Mouse (Mus musculus) Patski (cell line): ENCODE measurements around the gene Tas1r2. TPM values are rescaled to one million over a fixed set of nuclear protein-coding genes. Genes with fewer than 3 reads are reported as not detected.

ENCODE experiments used
- ATAC-seq: fragments of 100-300 bp; one replicate; pipeline ENCODE4 v1.8.0; 2021
- CTCF ChIA-PET: fragments of 350-600 bp; sonication (Branson Sonifier 250); formaldehyde crosslinking; loops from one replicate; lab custom pipeline; 2022; ENCODE audit warnings: inconsistent platforms; lab: Charles Lee
- POLR2A ChIA-PET: fragments of 350-600 bp; sonication (Branson Sonifier 250); formaldehyde crosslinking; loops from one replicate; lab custom pipeline; 2022; ENCODE audit warnings: antibody characterized with exemption, inconsistent platforms; lab: Charles Lee
- DNase-seq: peaks from one replicate; pipeline ENCODE4 v3.0.0-alpha.2; 2011; ENCODE audit warnings: low read depth, low spot score
- H3K27me3 ChIP-seq: fragments of 371-371 bp; one replicate; pipeline ENCODE4 v1.5.1; 2021
- CTCF ChIP-seq: fragments of 100-300 bp; IDR thresholded peaks from one replicate; pipeline ENCODE4 v1.5.1; 2021
- in situ Hi-C: fragments of 300-500 bp; cut with MboI; formaldehyde crosslinking; loops from 3 replicates; pipeline ENCODE4 v1.11.1; 2018; ENCODE audit warnings: low pct_unique_long_range_greater_than_20kb, mixed read lengths
- polyA plus RNA-seq: library from polyadenylated mRNA; unstranded; gene quantifications from one replicate; pipeline ENCODE4 v1.2.3, GENCODE M21; 2021

Tas1r2 gene
- polyA plus RNA-seq, 1 experiment from 2014 or later, result 0.03 TPM

DNA sequence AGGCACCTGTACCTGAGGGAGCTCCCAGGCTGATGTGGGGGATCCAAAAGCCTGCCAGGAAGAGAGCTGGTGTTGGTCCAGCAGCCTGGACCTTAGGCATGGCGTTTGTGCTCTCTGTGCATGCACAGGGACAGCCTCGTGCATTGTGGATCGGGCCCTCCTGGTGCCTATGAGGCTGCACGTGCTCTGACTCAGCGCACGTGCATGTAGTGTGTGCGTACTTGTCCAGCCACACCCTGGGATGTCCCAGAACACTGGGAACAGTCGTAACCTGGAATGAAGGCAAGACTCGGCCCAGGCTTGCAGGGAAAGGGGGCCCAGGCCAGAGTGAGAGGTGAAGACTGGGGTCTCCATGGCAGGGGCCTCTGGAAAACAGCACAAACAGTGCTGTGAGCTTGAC lies 15.5 kb upstream of the Tas1r2 start:
- in situ Hi-C loops, result no loop called here
- ChIA-PET CTCF (interaction anchor here (1.4 to 1.5 kb wide), 2 partner anchors 15 to 140 kb away, joined by 4 read pairs; partner anchors contain the start of gene Aldh4a1), POLR2A (no interaction called here)
- H3K27me3 ChIP-seq, result no peaks in the 10 kb centered on the region
- DNase-seq (no peak), ATAC-seq (no peak)
- no peak for TF ChIP-seq CTCF

DNA sequence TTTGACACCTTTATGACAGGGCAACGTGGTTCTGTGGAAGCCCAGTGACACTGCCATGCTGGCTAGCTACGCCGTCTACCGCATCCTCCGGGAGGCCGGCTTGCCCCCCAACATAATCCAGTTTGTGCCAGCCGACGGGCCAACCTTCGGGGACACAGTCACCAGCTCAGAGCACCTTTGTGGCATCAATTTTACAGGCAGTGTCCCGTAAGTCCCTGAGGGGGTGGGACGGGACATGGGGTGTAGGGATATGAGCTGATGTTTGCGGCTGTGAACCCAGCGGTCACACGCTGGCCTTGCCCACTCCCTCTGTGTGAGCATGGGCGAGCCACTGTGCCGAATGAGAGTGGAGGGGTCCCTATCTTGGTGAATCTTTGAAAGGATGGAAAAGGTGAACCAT lies 15.0 kb upstream of the Tas1r2 start:
- CTCF ChIA-PET, result no interaction called here
- no peaks in the 10 kb centered on the region for H3K27me3 ChIP-seq
- in situ Hi-C loops, result no loop called here
- DNase-seq (no peak), ATAC-seq (no peak)
- TF ChIP-seq CTCF, result no peak
- POLR2A ChIA-PET, result no interaction called here

DNA sequence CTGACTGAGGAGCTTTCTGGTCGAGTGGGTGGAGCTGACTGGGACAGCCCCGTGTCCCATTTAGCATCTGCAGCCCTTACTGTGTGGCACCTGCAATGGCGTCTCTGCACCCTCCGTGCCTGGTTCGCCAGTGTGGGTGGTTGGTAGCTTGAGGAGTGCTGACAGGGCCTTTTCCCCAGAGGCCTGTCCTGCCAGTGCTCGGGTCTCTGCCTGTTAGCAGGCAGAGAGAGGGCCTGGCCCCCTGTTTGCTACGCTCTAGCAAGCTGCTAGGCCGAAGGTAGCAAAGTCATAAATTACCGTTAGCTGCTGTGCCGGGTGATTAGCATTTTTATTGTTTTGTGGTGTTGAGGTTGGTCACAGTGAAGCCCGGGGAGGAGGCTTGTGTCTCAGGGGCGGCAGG lies 13.5 kb upstream of the Tas1r2 start:
- no peaks in the 10 kb centered on the region for H3K27me3 ChIP-seq
- in situ Hi-C loops, result no loop called here
- no peak for DNase-seq

DNA sequence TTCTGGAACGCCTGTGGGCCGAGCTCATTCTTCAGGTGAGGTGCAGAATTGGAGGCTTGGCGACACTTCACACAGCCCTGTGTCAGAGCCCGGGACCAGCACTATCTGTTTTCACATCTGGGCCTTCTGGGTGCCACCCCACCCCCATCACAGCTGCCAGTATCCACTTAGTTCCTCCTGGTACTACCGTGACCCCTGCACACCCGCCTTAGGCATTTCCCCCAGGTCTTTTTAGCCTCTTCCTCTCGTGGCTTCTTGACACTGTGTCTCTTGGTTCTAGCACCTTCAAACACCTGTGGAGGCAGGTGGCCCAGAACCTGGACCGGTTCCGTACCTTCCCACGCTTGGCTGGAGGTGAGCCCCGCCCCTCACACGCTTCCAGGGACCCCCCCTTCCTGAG lies 13.0 kb upstream of the Tas1r2 start:
- no peak for TF ChIP-seq CTCF
- ChIA-PET POLR2A (interaction anchor here (0.6 to 1.1 kb wide), 3 partner anchors 28 to 34 kb away, joined by 3 to 5 read pairs (median 5); no protein-coding TSS in a partner anchor), CTCF (no interaction called here)
- ATAC-seq (no peak), DNase-seq (no peak)
- H3K27me3 ChIP-seq, result no peaks in the 10 kb centered on the region
- in situ Hi-C loops, result no loop called here

More for the DNA sequence above, 13.5 kb upstream of the Tas1r2 start:
- peak; percentile 15 for ATAC-seq
- no peak for TF ChIP-seq CTCF
- POLR2A ChIA-PET, result interaction anchor here (0.6 to 1.1 kb wide), 3 partner anchors 28 to 33 kb away, joined by 3 to 5 read pairs (median 5); no protein-coding TSS in a partner anchor
- CTCF ChIA-PET, result interaction anchor here (1.5 kb wide), 1 partner anchor 29 kb away, joined by 4 read pairs; no protein-coding TSS in a partner anchor

DNA sequence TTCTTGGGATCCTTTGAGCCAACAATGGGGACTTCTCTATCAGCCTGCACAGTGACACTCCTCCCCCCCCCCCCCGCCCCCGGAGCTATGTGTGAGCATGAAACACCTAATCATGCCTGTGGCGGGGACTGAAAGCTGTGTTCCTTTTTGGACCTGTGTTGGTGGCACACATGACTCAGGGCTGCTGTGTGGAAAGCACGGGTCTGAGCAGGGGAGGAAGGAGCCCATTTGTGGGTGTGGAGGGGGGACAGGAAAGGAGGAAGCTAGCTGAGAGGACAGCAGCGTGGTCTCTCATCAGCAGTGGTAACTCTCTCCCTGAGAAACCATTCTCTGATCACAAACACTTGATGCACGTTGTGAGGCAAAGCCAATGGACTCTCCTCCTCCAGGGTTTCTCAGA lies 12.6 kb upstream of the Tas1r2 start:
- H3K27me3 ChIP-seq, result no peaks in the 10 kb centered on the region
- CTCF ChIA-PET, result no interaction called here
- in situ Hi-C loops, result no loop called here
- no peak for ATAC-seq
- no peak for DNase-seq
- POLR2A ChIA-PET, result interaction anchor here (1.1 kb wide), 1 partner anchor 32 kb away, joined by 3 read pairs; no protein-coding TSS in a partner anchor
- no peak for TF ChIP-seq CTCF

DNA sequence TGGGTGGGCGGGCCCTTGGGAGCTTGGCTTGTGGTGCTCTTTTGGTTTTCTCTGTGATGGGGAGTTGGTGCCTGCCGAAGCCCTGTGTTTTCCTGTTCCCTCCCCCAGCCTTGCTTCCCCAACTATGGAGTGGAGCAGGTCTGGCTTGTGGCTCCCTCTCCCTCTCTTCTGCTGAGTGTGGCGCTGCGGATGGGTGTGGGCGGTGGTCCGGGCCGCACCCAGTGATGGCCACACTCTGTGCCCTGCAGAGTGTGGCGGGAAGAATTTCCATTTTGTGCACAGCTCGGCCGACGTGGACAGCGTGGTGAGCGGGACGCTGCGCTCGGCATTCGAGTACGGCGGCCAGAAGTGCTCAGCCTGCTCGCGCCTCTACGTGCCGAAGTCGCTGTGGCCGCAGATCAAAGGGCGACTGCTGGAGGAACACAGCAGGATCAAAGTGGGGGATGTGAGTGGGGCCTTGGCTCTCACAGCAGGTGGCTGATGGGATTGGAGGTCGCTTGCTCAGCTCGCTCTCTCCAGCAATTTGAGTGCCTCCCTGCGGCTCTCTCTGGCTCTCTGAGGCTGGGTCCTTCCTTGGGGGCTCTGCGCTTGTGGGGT lies 11.4 kb upstream of the Tas1r2 start:
- ChIA-PET POLR2A (no interaction called here), CTCF (no interaction called here)
- no peak for TF ChIP-seq CTCF
- H3K27me3 ChIP-seq, result no peaks in the 10 kb centered on the region
- in situ Hi-C loops, result no loop called here
- no peak for ATAC-seq
- DNase-seq, result no peak

DNA sequence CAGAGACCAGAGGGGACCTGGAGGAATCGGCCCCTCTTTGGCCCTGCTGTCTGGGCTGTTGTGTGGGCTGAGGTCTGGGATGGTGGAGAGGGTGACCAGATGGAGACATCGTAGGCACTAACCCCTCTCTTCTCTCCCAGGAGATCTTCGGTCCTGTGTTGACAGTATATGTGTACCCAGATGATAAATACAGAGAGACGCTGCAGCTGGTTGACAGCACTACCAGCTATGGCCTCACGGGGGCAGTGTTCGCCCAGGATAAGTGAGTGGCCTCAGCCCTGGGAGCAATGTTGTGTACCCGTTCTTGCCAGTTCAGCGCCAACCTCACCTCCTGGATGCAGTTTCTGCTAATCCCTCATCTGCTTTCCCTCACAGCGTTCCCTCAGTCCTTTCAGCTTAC lies 9.4 kb upstream of the Tas1r2 start:
- no peaks in the 10 kb centered on the region for H3K27me3 ChIP-seq
- TF ChIP-seq CTCF, result no peak
- ChIA-PET CTCF (interaction anchor here (0.7 to 2.3 kb wide), 13 partner anchors 10 to 217 kb away, joined by 3 to 26 read pairs (median 3); no protein-coding TSS in a partner anchor), POLR2A (interaction anchor here (1.5 kb wide), 1 partner anchor 24 kb away, joined by 4 read pairs; no protein-coding TSS in a partner anchor)
- DNase-seq (no peak), ATAC-seq (no peak)
- in situ Hi-C loops, result no loop called here

DNA sequence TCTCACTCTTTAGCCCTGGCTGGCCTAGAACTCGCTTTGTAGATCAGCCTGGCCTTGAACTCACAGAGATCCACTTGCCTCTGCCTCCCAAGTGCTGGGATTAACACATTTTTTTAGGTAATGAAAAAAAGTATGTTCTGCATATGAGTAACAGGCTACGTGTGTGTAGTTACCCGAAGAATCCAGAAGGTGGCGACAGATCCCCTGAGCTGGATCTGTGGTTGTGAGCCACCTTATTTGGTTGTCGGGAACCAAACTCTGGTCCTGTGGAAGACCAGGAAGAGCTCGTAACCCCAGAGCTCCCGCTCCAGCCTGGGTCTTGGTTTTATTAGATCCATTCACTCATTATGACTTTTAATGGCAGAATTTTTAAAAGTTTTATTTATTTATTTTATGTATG lies 6.4 kb upstream of the Tas1r2 start:
- ChIA-PET CTCF (interaction anchor here (1.0 to 2.2 kb wide), 7 partner anchors 10 to 214 kb away, joined by 3 to 12 read pairs (median 3); no protein-coding TSS in a partner anchor), POLR2A (interaction anchor here (0.8 kb wide), 1 partner anchor 16 kb away, joined by 3 read pairs; no protein-coding TSS in a partner anchor)
- ATAC-seq, result no peak
- in situ Hi-C loops, result loop anchor here (5.0 kb wide), 1 partner anchor 210 kb away; no protein-coding TSS in a partner anchor
- H3K27me3 ChIP-seq, result no peaks in the 10 kb centered on the region
- DNase-seq, result no peak
- no peak for TF ChIP-seq CTCF

DNA sequence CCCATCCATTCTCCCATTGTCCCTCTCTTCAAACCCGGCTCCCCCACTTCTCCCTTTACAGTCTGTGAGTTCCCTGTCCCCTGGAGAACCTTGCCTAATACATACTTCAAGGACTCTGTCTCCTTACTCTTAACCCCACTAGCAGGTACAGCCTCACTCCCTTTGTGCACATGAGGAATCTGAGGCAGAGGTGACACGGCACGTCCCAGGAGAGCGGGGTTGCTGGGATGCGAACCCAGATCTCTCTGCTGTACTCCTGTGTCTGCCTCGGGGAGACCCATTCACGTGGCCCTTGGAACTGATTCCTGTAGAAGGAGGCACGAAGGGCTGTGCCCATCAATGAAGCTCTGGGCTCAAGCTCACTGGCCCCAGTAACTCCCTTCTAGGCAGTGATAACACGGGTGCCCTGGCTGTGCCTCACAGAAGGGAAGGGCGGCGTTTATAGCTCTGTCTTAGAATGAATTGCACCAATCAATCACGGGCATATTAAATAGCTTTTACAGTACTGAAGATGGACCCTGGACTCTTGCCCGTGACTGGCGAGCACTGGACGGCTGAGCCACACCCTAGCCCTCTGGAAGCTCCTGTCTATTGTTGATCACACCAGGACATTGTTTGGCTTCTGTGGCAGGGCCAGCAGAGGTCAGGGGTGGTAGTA lies 3.1 kb upstream of the Tas1r2 start:
- no peaks in the 10 kb centered on the region for H3K27me3 ChIP-seq
- no peak for ATAC-seq
- TF ChIP-seq CTCF, result no peak
- CTCF ChIA-PET, result no interaction called here
- in situ Hi-C loops, result no loop called here
- POLR2A ChIA-PET, result no interaction called here
- no peak for DNase-seq

DNA sequence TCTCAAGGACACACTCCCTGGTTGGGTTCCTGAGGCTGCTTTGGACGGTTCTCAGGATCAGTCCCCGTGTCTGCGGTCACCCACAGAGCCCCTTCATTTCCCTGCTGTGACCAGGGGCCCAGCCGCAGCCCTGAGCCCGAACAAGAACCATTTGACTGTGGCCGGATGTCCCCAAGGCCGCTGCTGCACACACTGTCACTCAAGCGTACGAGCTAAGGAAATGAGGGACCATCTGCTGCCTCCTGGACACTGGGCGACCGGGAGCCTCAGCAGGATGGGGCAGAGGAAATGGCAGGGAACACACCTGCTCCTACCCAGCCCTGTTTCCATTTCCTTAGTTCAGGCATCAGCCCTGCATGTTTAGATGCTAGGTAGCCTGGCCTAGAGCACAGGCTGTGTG lies 2.4 kb upstream of the Tas1r2 start:
- no peak for ATAC-seq
- no peak for TF ChIP-seq CTCF
- in situ Hi-C loops, result no loop called here
- DNase-seq, result no peak
- H3K27me3 ChIP-seq, result no peaks in the 10 kb centered on the region
- CTCF ChIA-PET, result no interaction called here
- POLR2A ChIA-PET, result no interaction called here

DNA sequence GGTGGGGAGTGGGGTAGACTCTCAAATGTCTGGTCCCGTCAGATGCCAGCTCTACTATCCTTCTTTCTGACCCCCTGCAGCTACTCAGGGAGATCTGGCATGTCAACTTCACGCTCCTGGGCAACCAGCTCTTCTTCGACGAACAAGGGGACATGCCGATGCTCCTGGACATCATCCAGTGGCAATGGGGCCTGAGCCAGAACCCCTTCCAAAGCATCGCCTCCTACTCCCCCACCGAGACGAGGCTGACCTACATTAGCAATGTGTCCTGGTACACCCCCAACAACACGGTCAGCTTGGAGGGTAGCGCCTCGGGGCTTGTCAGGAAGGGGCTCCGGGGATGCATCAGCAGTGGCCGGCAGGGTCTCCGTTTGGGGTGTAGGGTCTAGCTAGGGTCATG lies 8.6 kb downstream of the Tas1r2 start:
- CTCF ChIA-PET, result interaction anchor here (1.3 to 1.8 kb wide), 2 partner anchors 8 to 17 kb away, joined by 4 to 12 read pairs; no protein-coding TSS in a partner anchor
- POLR2A ChIA-PET, result no interaction called here

More for the DNA sequence above, 8.6 kb downstream of the Tas1r2 start:
- no peak for TF ChIP-seq CTCF
- ATAC-seq, result no peak
- in situ Hi-C loops, result no loop called here
- DNase-seq, result no peak
- no peaks in the 10 kb centered on the region for H3K27me3 ChIP-seq
